Mouse (Mus musculus) brown adipose tissue, adult 24 weeks (tissue): Measurements from ENCODE around the gene Gm20388. TPM values are rescaled to one million over a fixed set of nuclear protein-coding genes. Genes with fewer than 3 reads are reported as not detected.

ENCODE experiments used
- H3K27ac ChIP-seq: fragments of 200-500 bp; replicated peaks from 2 replicates; pipeline ENCODE4 v1.5.1; 2012; ENCODE audit warnings: low read depth, mild to moderate bottlenecking, low read length
- H3K4me1 ChIP-seq: fragments of 200-500 bp; 2 replicates; pipeline ENCODE4 v1.6.1; 2012; ENCODE audit warnings: low read length, mixed read lengths; ENCODE audit not compliant: control insufficient read depth, insufficient read depth, insufficient read length
- H3K4me3 ChIP-seq: fragments of 200-500 bp; 2 replicates; pipeline ENCODE4 v1.5.1; 2012; ENCODE audit warnings: low read depth, mild to moderate bottlenecking, low read length, moderate library complexity; ENCODE audit not compliant: insufficient read depth
- polyA plus RNA-seq: library from polyadenylated mRNA; stranded (reverse); fragments of >200 nt; gene quantifications from 2 replicates; pipeline ENCODE4 v1.2.4, GENCODE M21; 2012; ENCODE audit not compliant: missing spikeins, insufficient read depth, insufficient read length

Gm20388 gene
- polyA plus RNA-seq, 1 experiment, result 44.7 TPM

DNA sequence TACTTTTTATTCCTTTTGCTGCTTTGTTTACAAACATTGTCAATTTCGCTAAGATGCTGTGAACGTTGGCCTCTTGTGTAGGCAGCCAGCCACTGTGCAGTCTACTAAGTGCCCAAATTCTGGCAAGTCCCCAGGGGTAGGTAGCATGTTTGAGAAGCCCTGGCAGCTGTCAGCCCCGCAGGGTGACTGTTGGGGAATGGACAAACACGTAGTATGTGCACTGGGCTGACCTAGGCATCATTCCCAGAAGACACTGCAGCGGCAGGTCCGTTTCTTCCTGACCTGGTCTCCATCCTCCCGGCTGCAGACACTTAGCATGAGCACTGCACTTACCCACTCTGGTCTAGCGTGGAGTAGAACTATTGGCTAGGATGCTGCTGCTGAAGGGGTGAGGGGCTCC, 2093.0 kb downstream of the Gm20388 start:
- H3K27ac ChIP-seq, result no peak overlapping the region
- peaks cover 14% of the 10 kb centered on the region for H3K4me1 ChIP-seq
- H3K4me3 ChIP-seq, result no peak overlapping the region

GRCm38 (mm10) chr8:122004131-122004530, 2093.5 kb downstream of the Gm20388 start:
- no peak overlapping the region for H3K4me3 ChIP-seq
- peaks cover 11% of the 10 kb centered on the region for H3K4me1 ChIP-seq
- H3K27ac ChIP-seq, result no peak overlapping the region

GRCm38 (mm10) chr8:122005422-122006204, 2095.0 kb downstream of the Gm20388 start:
- Histone ChIP-seq H3K4me3 (no peak overlapping the region), H3K27ac (no peak overlapping the region), H3K4me1 (peaks cover 11% of the 10 kb centered on the region)

DNA sequence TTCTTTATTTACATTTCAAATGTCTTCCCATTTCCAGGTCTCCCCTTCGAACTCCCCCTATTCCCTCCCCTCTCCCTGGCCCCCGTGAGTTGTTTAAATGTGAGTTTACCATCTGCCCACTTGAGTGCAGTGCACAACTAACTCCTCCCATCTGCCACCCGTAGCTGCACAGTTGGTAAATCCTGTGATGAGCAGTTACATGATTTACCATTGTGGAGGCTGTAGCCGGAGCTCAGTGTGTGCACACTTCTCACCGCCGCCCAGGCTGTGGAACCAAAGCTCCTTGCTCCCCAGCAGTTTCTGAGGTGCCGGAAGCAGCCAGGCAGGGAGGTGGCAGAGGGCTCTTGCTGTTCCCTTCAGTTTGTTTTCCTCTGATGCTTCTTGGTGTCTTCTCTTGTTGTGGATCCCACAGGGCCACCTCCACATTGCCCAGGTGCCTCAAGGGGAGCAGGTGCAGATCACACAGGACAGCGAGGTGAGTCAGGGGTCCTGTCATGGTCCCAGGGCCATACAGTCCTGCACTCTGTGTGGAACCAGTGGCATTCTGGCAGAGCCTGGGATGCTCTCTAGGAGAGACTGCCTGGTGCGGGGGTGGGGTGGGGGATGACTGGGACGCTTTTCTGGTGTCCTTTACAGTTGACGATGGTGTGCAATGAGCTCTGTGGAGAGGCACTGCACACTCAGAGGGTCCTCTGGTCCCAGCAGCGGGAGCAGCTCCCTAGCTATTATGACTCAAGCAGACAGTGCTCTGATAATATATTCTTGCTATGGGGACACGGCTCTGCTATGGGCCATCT, 2096.2 kb downstream of the Gm20388 start:
- Histone ChIP-seq H3K27ac (no peak overlapping the region), H3K4me1 (peaks cover 5% of the 10 kb centered on the region), H3K4me3 (no peak overlapping the region)

- Histone ChIP-seq H3K4me1 (no peaks in the 10 kb centered on the region), H3K4me3 (no peak overlapping the region), H3K27ac (no peak overlapping the region)
These were observed 2097.8 kb downstream of the Gm20388 start for GRCm38 (mm10) chr8:122008395-122008794.

- Histone ChIP-seq H3K4me1 (no peaks in the 10 kb centered on the region), H3K4me3 (no peak overlapping the region), H3K27ac (no peak overlapping the region)
These were observed 2100.0 kb downstream of the Gm20388 start for GRCm38 (mm10) chr8:122010638-122011037.

DNA sequence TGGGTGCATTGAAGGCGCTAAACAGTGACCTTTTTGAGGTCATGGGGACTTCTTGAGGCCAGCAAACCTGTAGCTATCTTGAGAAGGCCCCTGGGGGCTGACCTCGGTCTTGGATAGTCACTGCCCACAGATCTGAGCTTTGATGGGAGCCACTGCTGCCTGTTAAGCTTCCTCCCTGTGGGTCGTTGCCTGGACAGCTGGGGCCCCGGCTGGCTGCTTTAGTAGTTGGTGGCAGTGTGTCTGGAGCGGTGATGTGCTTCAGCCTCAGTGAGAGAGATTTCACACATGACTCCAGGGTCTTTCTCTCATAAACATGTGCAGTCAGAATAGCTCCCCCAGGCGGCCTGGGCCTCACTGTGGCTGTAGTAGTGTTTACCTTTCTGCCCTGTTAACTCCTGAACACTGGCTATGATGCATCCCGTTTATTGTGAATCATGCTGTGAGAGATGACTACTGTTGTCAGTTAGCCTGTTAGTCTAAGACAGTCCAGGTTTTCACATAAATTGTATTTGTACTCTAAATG, 2100.5 kb downstream of the Gm20388 start:
- Histone ChIP-seq H3K4me3 (no peak overlapping the region), H3K4me1 (no peaks in the 10 kb centered on the region), H3K27ac (no peak overlapping the region)

- Histone ChIP-seq H3K27ac (no peak overlapping the region), H3K4me3 (no peak overlapping the region), H3K4me1 (no peaks in the 10 kb centered on the region; the same call in 1 of the 2 replicates)
These were observed 2104.0 kb downstream of the Gm20388 start for GRCm38 (mm10) chr8:122014606-122015005.

DNA sequence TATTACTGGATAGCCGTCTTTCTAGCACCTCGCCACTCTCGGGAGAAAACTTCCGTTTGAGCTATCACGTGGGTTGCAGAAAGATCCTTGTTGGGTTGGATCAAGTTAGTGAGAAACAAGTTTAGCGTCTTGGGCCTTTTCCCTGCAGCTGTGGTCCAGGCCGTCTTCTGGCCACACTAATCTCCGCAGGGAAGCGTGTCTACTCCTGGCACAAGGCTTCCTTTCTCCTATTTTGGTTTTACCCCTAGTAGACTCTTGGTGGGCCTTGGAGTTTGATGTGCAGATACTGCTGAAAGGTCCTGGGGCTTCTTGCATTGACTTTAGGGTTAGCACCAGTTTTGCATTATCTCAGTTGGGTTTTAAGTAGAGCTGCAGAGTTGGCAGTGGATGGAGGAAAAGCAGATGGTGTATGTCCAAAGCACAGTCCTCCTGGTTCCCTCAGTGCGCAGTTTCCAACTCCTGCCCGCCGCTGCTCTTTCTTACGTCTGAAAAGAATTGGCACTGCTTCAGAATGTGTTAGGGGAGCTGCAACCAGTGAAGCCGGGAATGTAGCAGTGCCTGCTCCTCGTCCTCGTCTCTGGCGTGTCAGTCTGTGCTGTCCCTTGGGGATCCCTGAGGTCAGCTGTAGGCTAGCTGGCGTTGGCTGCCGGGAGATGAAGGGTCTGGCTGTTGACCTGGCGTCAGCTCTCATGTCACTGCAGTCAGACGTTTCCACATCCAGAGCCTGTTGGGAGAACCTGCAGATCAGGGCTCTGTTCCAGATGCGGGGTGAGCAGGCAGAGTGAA, 2107.6 kb downstream of the Gm20388 start:
- H3K4me1 ChIP-seq, result peaks cover 6% of the 10 kb centered on the region
- H3K27ac ChIP-seq, result no peak overlapping the region

GRCm38 (mm10) chr8:122019162-122019561, 2108.5 kb downstream of the Gm20388 start:
- H3K4me3 ChIP-seq, result no peak overlapping the region
- peaks cover 6% of the 10 kb centered on the region for H3K4me1 ChIP-seq
- no peak overlapping the region for H3K27ac ChIP-seq

More for the DNA sequence above, 2107.6 kb downstream of the Gm20388 start:
- H3K4me3 ChIP-seq, result no peak overlapping the region

GRCm38 (mm10) chr8:122020050-122020771, 2109.6 kb downstream of the Gm20388 start:
- no peak overlapping the region for H3K4me3 ChIP-seq
- no peak overlapping the region for H3K27ac ChIP-seq
- H3K4me1 ChIP-seq, result peaks cover 6% of the 10 kb centered on the region

DNA sequence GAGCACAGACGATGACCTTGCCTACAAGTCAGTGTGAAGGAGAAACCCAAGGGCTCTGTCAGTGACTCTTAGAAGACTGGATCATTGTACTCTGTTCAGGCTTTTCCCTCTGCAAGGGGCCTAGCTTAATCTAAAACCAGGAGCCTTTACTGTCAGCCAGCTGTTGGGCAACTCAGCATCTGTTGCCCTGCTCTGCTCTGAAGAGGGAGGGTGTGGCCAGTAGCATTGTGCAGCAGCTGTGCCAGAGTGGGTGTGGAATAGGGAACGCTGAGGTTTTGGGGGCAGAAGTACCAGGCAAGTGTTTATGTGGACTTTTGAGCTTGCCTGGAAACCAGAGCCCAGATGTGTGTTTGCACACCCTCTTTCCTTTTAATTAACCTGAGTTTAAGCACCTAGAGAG, 2111.1 kb downstream of the Gm20388 start:
- peak overlapping the region; percentile 30; the same call in 1 of the 2 replicates for H3K27ac ChIP-seq
- H3K4me3 ChIP-seq, result no peak overlapping the region
- H3K4me1 ChIP-seq, result peaks cover 6% of the 10 kb centered on the region

GRCm38 (mm10) chr8:122022274-122022673, 2111.6 kb downstream of the Gm20388 start:
- H3K4me3 ChIP-seq, result no peak overlapping the region
- H3K4me1 ChIP-seq, result peaks cover 6% of the 10 kb centered on the region
- H3K27ac ChIP-seq, result 0 out of 2 replicates have a peak overlapping the region, but pooled peaks have one; percentile 21

DNA sequence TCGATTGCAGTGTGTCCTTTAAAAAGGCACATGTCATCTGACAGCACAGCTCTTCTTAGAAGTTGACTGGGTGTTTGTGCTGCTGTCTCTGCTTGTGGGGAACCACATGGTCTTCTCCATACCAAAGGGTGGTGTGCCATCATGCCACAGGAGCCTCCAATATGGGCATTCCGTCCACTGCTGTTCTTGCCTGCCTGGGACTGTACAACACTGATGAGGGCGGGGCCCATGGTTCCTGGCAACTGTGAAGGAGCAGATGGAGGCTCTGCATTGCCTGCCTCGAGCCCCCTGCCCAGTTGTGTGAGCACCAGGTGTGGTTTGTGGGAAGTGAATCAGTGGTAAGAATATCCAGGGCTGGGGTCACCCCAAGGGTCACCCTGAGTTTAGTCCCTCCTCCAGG, 2112.1 kb downstream of the Gm20388 start:
- H3K4me3 ChIP-seq, result no peak overlapping the region
- no peak overlapping the region for H3K27ac ChIP-seq
- peaks cover 6% of the 10 kb centered on the region for H3K4me1 ChIP-seq
